Mouse (Mus musculus) midbrain, postnatal 0 days (tissue): Measurements from ENCODE around the gene Tgfb1i1. TPM values are rescaled to one million over a fixed set of nuclear protein-coding genes. Genes with fewer than 3 reads are reported as not detected.
A peak's percentile ranks its signal among the peaks of the same experiment; 100 is the strongest.

Source experiments
- ATAC-seq: fragments of 200-750 bp; cut with Nextera tagmentation; 2 replicates; pipeline ENCODE4 v1.8.0; 2017; ENCODE audit warnings: moderate number of reproducible peaks, mild to moderate bottlenecking, moderate TSS enrichment, moderate library complexity; ENCODE audit not compliant: low FRiP score
- DNase-seq: peaks from one replicate; pipeline ENCODE4 v3.0.0-alpha.2; 2015; ENCODE audit warnings: low spot score
- H3K27ac ChIP-seq: fragments of 300-500 bp; sonication (generic); 2 replicates; pipeline ENCODE4 v1.5.1; 2014; ENCODE audit warnings: low read depth, mild to moderate bottlenecking, low read length, mixed read lengths
- H3K27me3 ChIP-seq: fragments of 300-500 bp; sonication (generic); 2 replicates; pipeline ENCODE4 v1.6.1; 2014; ENCODE audit warnings: low read length, control low read depth, mixed read lengths; ENCODE audit not compliant: insufficient read depth
- H3K36me3 ChIP-seq: fragments of 300-500 bp; sonication (generic); 2 replicates; pipeline ENCODE4 v1.6.1; 2014; ENCODE audit warnings: low read length, control low read depth, mixed read lengths; ENCODE audit not compliant: insufficient read depth
- H3K4me1 ChIP-seq: fragments of 300-500 bp; sonication (generic); 2 replicates; pipeline ENCODE4 v1.6.1; 2014; ENCODE audit warnings: mild to moderate bottlenecking, control low read depth, antibody characterized with exemption, low read length, mixed read lengths; ENCODE audit not compliant: insufficient read depth
- H3K4me2 ChIP-seq: fragments of 300-500 bp; sonication (generic); 2 replicates; pipeline ENCODE4 v1.6.1; 2014; ENCODE audit warnings: low read depth, mild to moderate bottlenecking, low read length, mixed read lengths; ENCODE audit not compliant: poor library complexity, severe bottlenecking
- H3K4me3 ChIP-seq: fragments of 300-500 bp; sonication (generic); 2 replicates; pipeline ENCODE4 v1.5.1; 2014; ENCODE audit warnings: low read depth, mild to moderate bottlenecking, low read length, moderate library complexity
- H3K9ac ChIP-seq: fragments of 300-500 bp; sonication (generic); replicated peaks from 2 replicates; pipeline ENCODE4 v1.6.1; 2014; ENCODE audit warnings: mild to moderate bottlenecking, low read length, moderate library complexity, mixed read lengths; ENCODE audit not compliant: poor library complexity, severe bottlenecking
- H3K9me3 ChIP-seq: fragments of 300-500 bp; sonication (generic); 2 replicates; pipeline ENCODE4 v1.6.1; 2016; ENCODE audit warnings: low read length, control low read depth
- CTCF ChIP-seq: IDR thresholded peaks from 2 replicates; pipeline ENCODE4 v1.5.1; 2016; ENCODE audit warnings: antibody characterized with exemption, mild to moderate bottlenecking
- WGBS: fragments of 180-500 bp; shearing (Covaris S2); extraction: QIAGEN DNeasy Blood & Tissue Kit; methylation state at CpG from one replicate; pipeline ENCODE4 v1.1.7; 2014; 5-methylcytosine and 5-hydroxymethylcytosine counted together
- polyA plus RNA-seq: library from polyadenylated mRNA; unstranded; fragments of >200 nt; fragmentation: Nextera tagmentation; extraction: Ambion mirVana; gene quantifications from 2 replicates; pipeline ENCODE4 v1.2.1, GENCODE M21; 2015
- total RNA-seq: library from RNA; depleted of rRNA; stranded (reverse); fragments of >200 nt; gene quantifications from 2 replicates; pipeline ENCODE4 v1.2.3, GENCODE M21; 2014

Tgfb1i1 gene
- total and polyA plus RNA-seq, 2 experiments from 2014 or later: 18.2 to 20.2 TPM

DNA sequence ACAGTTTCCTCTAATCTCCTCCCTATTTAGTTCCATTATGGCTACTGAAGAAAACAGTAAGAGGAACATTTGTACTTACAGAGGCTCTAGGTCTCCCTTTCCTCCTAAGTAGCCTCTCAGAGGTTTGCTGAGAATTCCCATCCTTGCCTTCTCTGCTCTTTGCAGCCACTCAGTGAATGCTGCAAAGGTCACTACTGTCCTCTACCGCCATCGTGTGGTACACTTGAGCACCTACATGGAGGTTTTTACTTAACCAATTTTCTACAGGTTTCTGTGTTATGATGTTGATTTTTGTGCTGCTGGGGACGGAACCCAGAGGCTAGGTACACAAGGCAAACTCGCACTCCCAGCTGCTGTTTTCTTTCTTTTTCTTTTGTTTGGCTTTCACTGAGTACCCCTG, 38.4 kb upstream of the Tgfb1i1 start:
- Histone ChIP-seq H3K36me3 (no peaks in the 10 kb centered on the region), H3K4me2 (no peak overlapping the region), H3K4me1 (no peaks in the 10 kb centered on the region), H3K9ac (no peak overlapping the region), H3K9me3 (no peaks in the 10 kb centered on the region), H3K4me3 (no peak overlapping the region), H3K27me3 (no peaks in the 10 kb centered on the region), H3K27ac (no peak overlapping the region)
- peak; percentile 98 for TF ChIP-seq CTCF
- ATAC-seq (no peak), DNase-seq (peak; percentile 88)
- 3% methylated on average over 4 of the region's 4 CpGs for WGBS

DNA sequence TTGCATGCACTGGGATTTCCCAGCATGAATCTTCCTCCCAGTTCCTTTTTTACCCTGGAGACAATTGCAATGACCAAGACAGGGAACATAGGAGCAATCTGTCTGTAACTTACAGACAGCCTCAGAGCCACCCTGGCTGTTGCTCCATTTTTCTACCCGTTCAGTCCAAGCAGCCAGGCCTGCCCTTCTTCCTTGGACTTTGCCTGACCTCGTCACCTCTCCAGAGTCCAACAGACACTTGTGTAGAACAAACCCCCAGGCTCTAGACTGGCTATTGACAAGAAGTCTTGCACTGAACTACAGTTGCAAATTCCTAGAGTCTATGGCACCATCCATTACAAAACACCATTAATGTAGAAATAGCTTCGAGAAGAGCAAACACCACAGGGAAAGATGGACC, 36.8 kb upstream of the Tgfb1i1 start:
- ATAC-seq: no peak
- DNase-seq: no peak
- H3K27me3 ChIP-seq: no peaks in the 10 kb centered on the region
- H3K9ac ChIP-seq: no peak overlapping the region
- no peak for TF ChIP-seq CTCF
- H3K4me3 ChIP-seq: no peak overlapping the region
- H3K27ac ChIP-seq: no peak overlapping the region
- no peaks in the 10 kb centered on the region for H3K4me1 ChIP-seq
- H3K36me3 ChIP-seq: no peaks in the 10 kb centered on the region
- H3K4me2 ChIP-seq: no peak overlapping the region
- whole genome bisulfite sequencing: 79% methylated on average over 3 of the region's 3 CpGs
- H3K9me3 ChIP-seq: no peaks in the 10 kb centered on the region

DNA sequence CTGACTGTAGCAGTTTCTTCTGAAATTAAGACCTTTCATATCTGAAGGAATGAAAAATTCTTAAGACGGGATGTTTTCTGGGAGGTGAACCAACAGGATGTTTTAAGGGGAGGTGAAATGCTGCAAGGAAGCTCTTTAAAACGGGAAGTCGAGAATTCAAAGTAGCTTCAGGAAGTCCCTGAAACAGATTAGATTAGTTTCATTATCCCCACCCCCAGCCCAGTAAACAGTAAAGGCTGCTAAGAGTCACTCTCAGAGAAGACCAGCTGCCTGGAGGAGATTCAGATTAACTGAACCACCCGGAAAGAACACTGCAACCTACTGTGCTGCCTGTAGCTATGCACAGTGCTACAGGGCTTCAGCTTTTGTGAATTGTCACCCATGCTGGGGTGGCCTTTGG, 26.7 kb upstream of the Tgfb1i1 start:
- Histone ChIP-seq H3K9ac (no peak overlapping the region), H3K27ac (no peak overlapping the region), H3K4me1 (no peaks in the 10 kb centered on the region), H3K27me3 (no peaks in the 10 kb centered on the region), H3K9me3 (no peaks in the 10 kb centered on the region), H3K36me3 (no peaks in the 10 kb centered on the region), H3K4me2 (no peak overlapping the region), H3K4me3 (no peak overlapping the region)
- no peak for TF ChIP-seq CTCF
- 85% methylated on average over 4 of the region's 4 CpGs for WGBS
- DNase-seq (no peak), ATAC-seq (no peak)

DNA sequence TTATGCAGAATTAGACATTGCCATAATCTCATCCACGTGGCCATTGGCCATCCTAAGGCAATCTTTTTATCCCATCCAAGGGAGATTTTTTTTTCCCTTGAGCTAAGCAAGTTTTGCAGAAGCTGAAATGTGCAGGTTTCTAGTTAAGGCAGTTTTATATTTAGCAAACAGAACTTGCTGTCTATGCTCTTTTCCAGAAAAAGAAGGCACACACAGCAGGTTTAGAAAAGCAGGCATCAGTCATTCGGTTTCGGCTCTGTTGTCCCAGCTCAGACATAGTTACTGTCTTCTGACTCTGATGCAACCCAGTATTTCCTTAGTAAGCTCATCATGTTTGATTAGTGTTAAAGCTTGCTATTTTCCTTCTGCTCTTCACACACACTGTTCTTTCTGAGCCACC, 25.7 kb upstream of the Tgfb1i1 start:
- no peak overlapping the region for H3K27ac ChIP-seq
- no peak overlapping the region for H3K9ac ChIP-seq
- no peaks in the 10 kb centered on the region for H3K27me3 ChIP-seq
- no peak for DNase-seq
- no peak overlapping the region for H3K4me3 ChIP-seq
- no peak overlapping the region for H3K4me2 ChIP-seq
- no peaks in the 10 kb centered on the region for H3K4me1 ChIP-seq
- no peaks in the 10 kb centered on the region for H3K36me3 ChIP-seq
- no peak for TF ChIP-seq CTCF
- 82% methylated on average over 3 of the region's 3 CpGs for WGBS
- H3K9me3 ChIP-seq: no peaks in the 10 kb centered on the region
- ATAC-seq: no peak

DNA sequence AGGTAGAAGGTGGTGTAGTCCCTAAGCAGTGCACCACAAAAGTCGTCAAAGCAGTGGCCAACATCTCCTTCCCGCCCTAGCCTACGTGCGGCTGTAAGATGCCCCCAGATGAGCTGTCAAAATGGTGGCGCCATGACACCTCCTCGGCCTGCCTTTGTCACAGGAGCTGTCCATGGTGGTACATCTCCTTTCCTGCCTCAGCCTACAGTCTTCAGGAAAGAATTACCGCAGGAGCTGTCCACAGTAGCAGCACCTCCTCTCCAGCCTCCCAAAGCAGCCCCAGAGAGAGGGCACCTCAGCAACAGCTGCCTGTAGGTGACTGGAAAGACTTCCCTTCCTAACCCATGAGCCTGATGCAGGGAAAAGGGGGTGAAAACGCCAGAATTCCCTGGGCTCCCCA, 14.9 kb upstream of the Tgfb1i1 start:
- Histone ChIP-seq H3K27ac (no peak overlapping the region), H3K4me1 (0 out of 2 replicates have a peak, but pooled peaks cover 2% of the 10 kb centered on the region), H3K4me3 (no peak overlapping the region), H3K36me3 (no peaks in the 10 kb centered on the region), H3K27me3 (no peaks in the 10 kb centered on the region), H3K9ac (no peak overlapping the region), H3K4me2 (no peak overlapping the region), H3K9me3 (no peaks in the 10 kb centered on the region)
- no peak for TF ChIP-seq CTCF
- WGBS: 53% methylated on average over 8 of the region's 8 CpGs
- ATAC-seq (no peak), DNase-seq (no peak)

DNA sequence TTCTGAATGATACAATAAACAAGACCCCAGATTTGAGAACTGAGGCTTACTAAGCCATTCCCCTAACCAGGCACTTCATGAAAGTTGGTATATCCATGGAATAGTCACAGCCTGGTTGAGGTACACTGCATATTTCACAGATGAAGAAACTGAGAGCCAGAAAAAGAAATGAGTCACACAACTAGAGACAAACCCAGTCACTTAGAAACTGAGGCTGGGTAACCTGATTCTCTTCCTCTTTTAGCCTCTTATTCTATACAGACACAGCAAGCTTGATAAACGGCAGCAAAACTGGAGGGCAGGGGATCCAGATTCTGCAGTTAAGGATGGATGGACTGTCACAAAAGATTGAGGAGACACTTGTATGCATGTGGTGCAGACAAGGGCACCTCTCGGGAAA, 11.8 kb upstream of the Tgfb1i1 start:
- Histone ChIP-seq H3K4me1 (0 out of 2 replicates have a peak, but pooled peaks cover 5% of the 10 kb centered on the region), H3K9ac (no peak overlapping the region), H3K4me2 (no peak overlapping the region), H3K9me3 (no peaks in the 10 kb centered on the region), H3K27me3 (no peaks in the 10 kb centered on the region), H3K4me3 (no peak overlapping the region), H3K27ac (no peak overlapping the region), H3K36me3 (no peaks in the 10 kb centered on the region)
- TF ChIP-seq CTCF: no peak
- ATAC-seq: no peak
- WGBS: 88% methylated on average over 2 of the region's 2 CpGs
- no peak for DNase-seq
